Mouse (Mus musculus) C2C12 (cell line): ENCODE measurements around the gene Zdhhc11.

Experiments used
- CEBPB ChIP-seq: IDR thresholded peaks from one replicate; pipeline ENCODE4 v1.6.1; 2011; ENCODE audit warnings: low read depth, mild to moderate bottlenecking, control low read depth, moderate library complexity
- CTCF ChIP-seq: IDR thresholded peaks from one replicate; pipeline ENCODE4 v1.5.1; 2011; ENCODE audit not compliant: control insufficient read depth, insufficient read depth, insufficient read length
- MYOD1 ChIP-seq: IDR thresholded peaks from one replicate; pipeline ENCODE4 v1.6.1; 2011; ENCODE audit warnings: low read depth; ENCODE audit not compliant: control insufficient read depth, insufficient read length
- USF1 ChIP-seq: IDR thresholded peaks from one replicate; pipeline ENCODE4 v1.6.1; 2011; ENCODE audit warnings: low read depth, mild to moderate bottlenecking, control low read depth, moderate library complexity

DNA sequence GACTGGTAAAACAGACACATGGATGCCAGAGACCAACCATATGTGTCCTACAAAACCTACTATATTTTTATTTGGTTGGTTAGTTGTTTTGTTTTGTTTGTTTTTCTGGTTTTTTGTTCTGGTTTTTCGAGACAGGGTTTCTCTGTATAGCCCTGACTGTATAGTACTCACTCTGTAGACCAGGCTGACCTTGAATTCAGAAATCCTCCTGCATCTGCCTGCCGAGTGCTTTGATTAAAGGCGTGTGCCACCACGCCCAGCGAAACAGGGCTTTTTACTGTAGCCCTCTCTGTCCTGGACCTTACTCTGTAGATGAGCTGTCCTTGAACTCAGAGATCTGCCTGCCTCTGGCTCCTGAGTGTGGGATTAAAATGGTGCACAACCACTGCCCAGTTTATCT lies 24.6 kb upstream of the Zdhhc11 start:
- no peak for TF ChIP-seq CTCF
- no peak for TF ChIP-seq MYOD1
- no peak for TF ChIP-seq USF1
- TF ChIP-seq CEBPB, result no peak
